25 mouse cellular contexts compared by ENCODE assay signal in the genomic region with DNA sequence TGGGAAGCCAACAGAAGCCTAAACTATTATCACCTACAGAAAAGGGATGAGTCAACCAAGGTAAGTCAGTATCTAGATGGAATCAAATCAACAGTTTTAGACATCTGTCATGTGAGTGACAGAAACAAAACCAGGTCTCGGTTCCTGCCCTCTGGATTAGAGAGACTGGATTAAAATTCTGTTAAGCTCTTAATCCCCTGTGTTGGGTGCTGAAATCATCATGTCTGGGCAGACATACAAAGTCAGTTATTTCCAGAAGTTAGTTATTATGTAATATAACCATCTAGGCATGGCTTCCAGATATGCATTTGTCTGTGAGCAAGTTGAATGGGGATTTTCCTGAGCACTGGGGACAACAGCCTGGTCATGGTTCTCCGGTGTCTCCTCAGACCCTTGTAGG. TPM values are rescaled to one million over a fixed set of nuclear protein-coding genes. Genes with fewer than 3 reads are reported as not detected.
DNase-seq lines count a peak whose midpoint lies in the region; ATAC-seq and TF ChIP-seq lines count a peak whose summit lies in the region.
"Had no signal": no experiment of that assay in that cellular context is flagged by ENCODE, and none has a peak within 500 bp of the region (broad histone marks: within the 10 kb centered on the region; RNA-seq: fewer than 3 reads in every experiment).

No protein-coding gene starts in this region.

- no peak for ATAC-seq in stomach, embryonic 14.5 days (ENCODE audit: insufficient number of reproducible peaks, insufficient read depth, low FRiP score, low read depth)
- no peak for ATAC-seq in stomach, postnatal 0 days (ENCODE audit: low FRiP score, low TSS enrichment)
- ATAC-seq in liver, postnatal 0 days = no peak
- ATAC-seq: forebrain, embryonic 13.5 days; forebrain, embryonic 15.5 days had no signal

- DNase-seq in left cerebral cortex, adult 2 months (ENCODE audit: extremely low spot score in 1 of 2, low spot score in 2 of 2) = no peak
- DNase-seq in left cerebral cortex, postnatal 36 days (ENCODE audit: low spot score in 2 of 2) = no peak
- no peak for DNase-seq in stomach, postnatal 0 days (ENCODE audit: low spot score)
- DNase-seq in gonadal fat pad, adult 2 months (ENCODE audit: low read depth) = peak; percentile 50
- DNase-seq in retina, postnatal 7 days (ENCODE audit: low read depth, low spot score) = peak; percentile 48
- DNase-seq in liver, postnatal 0 days = no peak
- DNase-seq in thymus, postnatal 36 days = no peak
- DNase-seq: adrenal gland, adult 2 months; adrenal gland, postnatal 10 days; adrenal gland, postnatal 25 days; cerebellum, adult 11 months; cerebellum, adult 18-20 months; cerebellum, adult 8-10 months; cerebellum, adult 9-11 months; cerebellum, postnatal 14 days; cerebellum, postnatal 36 days; embryo, embryonic 11 days had no signal

- intact Hi-C loops in left cerebral cortex, adult 2 months (cut with DNase I) = no loop called here
- intact Hi-C loops in left cerebral cortex, postnatal 36 days (cut with DNase I) = loop anchor here (5.0 kb wide), 1 partner anchor 69 kb away; no protein-coding TSS in a partner anchor

- no peaks in the 10 kb centered on the region for H3K36me3 ChIP-seq in stomach, embryonic 14.5 days (ENCODE audit: control insufficient read depth, insufficient read depth, low read length)
- no peaks in the 10 kb centered on the region for H3K36me3 ChIP-seq in stomach, postnatal 0 days (ENCODE audit: control insufficient read depth, insufficient read depth, low read length)
- H3K36me3 ChIP-seq in liver, postnatal 0 days (replicated peaks; ENCODE audit: insufficient read depth, low read length) = no peaks in the 10 kb centered on the region
- H3K36me3 ChIP-seq: embryonic facial prominence, embryonic 13.5 days; embryonic facial prominence, embryonic 15.5 days; forebrain, embryonic 15.5 days had no signal

- no peak overlapping the region for H3K4me3 ChIP-seq in left cerebral cortex, adult 2 months
- no peak overlapping the region for H3K4me3 ChIP-seq in stomach, embryonic 14.5 days (ENCODE audit: low read depth, low read length)
- H3K4me3 ChIP-seq in stomach, postnatal 0 days (ENCODE audit: low read depth, low read length) = no peak overlapping the region
- H3K4me3 ChIP-seq in liver, postnatal 0 days (ENCODE audit: low read depth, low read length) = no peak overlapping the region
- H3K4me3 ChIP-seq: embryonic facial prominence, embryonic 13.5 days; embryonic facial prominence, embryonic 15.5 days; erythroblast, embryonic 14.5 days; forebrain, embryonic 13.5 days; forebrain, embryonic 15.5 days had no signal

- no peak for TF ChIP-seq CTCF in left cerebral cortex, adult 2 months (IDR thresholded peaks at IDR 0.05)
- TF ChIP-seq CTCF in stomach, postnatal 0 days (IDR thresholded peaks at IDR 0.05; ENCODE audit: low read depth) = no peak
- no peak for TF ChIP-seq CTCF in liver, postnatal 0 days (IDR thresholded peaks at IDR 0.05; ENCODE audit: low read depth)

- peak overlapping the region; percentile 2; the same call in 1 of the 2 replicates for H3K27ac ChIP-seq in left cerebral cortex, adult 2 months
- H3K27ac ChIP-seq in stomach, embryonic 14.5 days (ENCODE audit: low read length) = 0 out of 2 replicates have a peak overlapping the region, but pooled peaks have one; percentile 11
- no peak overlapping the region for H3K27ac ChIP-seq in stomach, postnatal 0 days (replicated peaks)
- no peak overlapping the region for H3K27ac ChIP-seq in liver, postnatal 0 days (ENCODE audit: low read depth)
- H3K27ac ChIP-seq: forebrain, embryonic 13.5 days; forebrain, embryonic 15.5 days had no signal

- TF ChIP-seq EP300 in stomach, postnatal 0 days (optimal IDR thresholded peaks at IDR 0.05) = no peak
- TF ChIP-seq EP300 in liver, postnatal 0 days (IDR thresholded peaks at IDR 0.05; ENCODE audit: low read depth) = no peak

- H3K9me3 ChIP-seq in stomach, embryonic 14.5 days (ENCODE audit: control insufficient read depth, low read depth, low read length) = no peaks in the 10 kb centered on the region
- H3K9me3 ChIP-seq in stomach, postnatal 0 days (ENCODE audit: control insufficient read depth, low read length) = no peaks in the 10 kb centered on the region
- H3K9me3 ChIP-seq in liver, postnatal 0 days (ENCODE audit: low read length) = no peaks in the 10 kb centered on the region
- H3K9me3 ChIP-seq: embryonic facial prominence, embryonic 13.5 days; embryonic facial prominence, embryonic 15.5 days; forebrain, embryonic 13.5 days; forebrain, embryonic 15.5 days had no signal

- H3K9ac ChIP-seq in stomach, embryonic 14.5 days (replicated peaks; ENCODE audit: low read depth, low read length) = no peak overlapping the region
- H3K9ac ChIP-seq in stomach, postnatal 0 days (ENCODE audit: low read length) = no peak overlapping the region
- H3K9ac ChIP-seq in liver, postnatal 0 days (replicated peaks) = no peak overlapping the region
- H3K9ac ChIP-seq: embryonic facial prominence, embryonic 13.5 days; embryonic facial prominence, embryonic 15.5 days; forebrain, embryonic 13.5 days; forebrain, embryonic 15.5 days had no signal

- H3K4me2 ChIP-seq in stomach, embryonic 14.5 days (replicated peaks; ENCODE audit: low read depth, low read length) = no peak overlapping the region
- H3K4me2 ChIP-seq in stomach, postnatal 0 days (replicated peaks; ENCODE audit: low read depth) = no peak overlapping the region
- H3K4me2 ChIP-seq in liver, postnatal 0 days (ENCODE audit: low read depth, low read length) = no peak overlapping the region
- H3K4me2 ChIP-seq: embryonic facial prominence, embryonic 13.5 days; embryonic facial prominence, embryonic 15.5 days; forebrain, embryonic 13.5 days; forebrain, embryonic 15.5 days had no signal

- no peaks in the 10 kb centered on the region for H3K27me3 ChIP-seq in stomach, embryonic 14.5 days (ENCODE audit: control insufficient read depth, insufficient read depth, low read length)
- H3K27me3 ChIP-seq in stomach, postnatal 0 days (ENCODE audit: control insufficient read depth, insufficient read depth, low read length) = no peaks in the 10 kb centered on the region
- no peaks in the 10 kb centered on the region for H3K27me3 ChIP-seq in liver, postnatal 0 days (ENCODE audit: insufficient read depth, low read length)
- H3K27me3 ChIP-seq: embryonic facial prominence, embryonic 13.5 days; embryonic facial prominence, embryonic 15.5 days; forebrain, embryonic 13.5 days; forebrain, embryonic 15.5 days had no signal

- WGBS in stomach, embryonic 14.5 days = 81% methylated on average over 2 of the region's 2 CpGs
- WGBS in stomach, postnatal 0 days = 78% methylated on average over 2 of the region's 2 CpGs
- WGBS in liver, postnatal 0 days (ENCODE audit: insufficient replicate concordance) = 70% methylated on average over 2 of the region's 2 CpGs

- peaks cover 11% of the 10 kb centered on the region; the same call in 1 of the 2 replicates for H3K4me1 ChIP-seq in stomach, embryonic 14.5 days (ENCODE audit: control insufficient read depth, insufficient read depth, low read length)
- no peaks in the 10 kb centered on the region; the same call in 1 of the 2 replicates for H3K4me1 ChIP-seq in stomach, postnatal 0 days (replicated peaks; ENCODE audit: control insufficient read depth, insufficient read depth)
- H3K4me1 ChIP-seq in liver, postnatal 0 days (ENCODE audit: insufficient read depth) = no peaks in the 10 kb centered on the region
- H3K4me1 ChIP-seq: forebrain, embryonic 13.5 days; forebrain, embryonic 15.5 days had no signal

RNA-seq across cellular contexts. Expression of a gene that starts 33.0 kb away (rescaled TPM):
- total RNA-seq in left cerebral cortex, adult 2 months (2021) = 10 to 100 TPM; 13.2 to 13.7 TPM
- 10 to 100 TPM; 10.5 to 15.1 TPM for total RNA-seq in left cerebral cortex, postnatal 36 days (2021)
- polyA plus RNA-seq in stomach, embryonic 14.5 days (2014; fragmentation: Nextera tagmentation; extraction: Ambion mirVana) = 138 and 146 TPM in 2 replicates
- 58.6 and 59.2 TPM in 2 replicates for polyA plus RNA-seq in stomach, postnatal 0 days (2015; fragmentation: Nextera tagmentation; extraction: Ambion mirVana)
- 98.9 and 103 TPM in 2 replicates for polyA plus RNA-seq in gonadal fat pad, adult 2 months (2012; rRNA removed)
- polyA plus RNA-seq in liver, postnatal 0 days (2015; fragmentation: Nextera tagmentation; extraction: Ambion mirVana) = 40.0 and 44.6 TPM in 2 replicates
- total RNA-seq: common myeloid progenitor, adult 5-6 weeks; MEL had no signal

RNA-seq across cellular contexts. Expression of a gene that starts 42.2 kb away (rescaled TPM):
- total RNA-seq in left cerebral cortex, adult 2 months (2021) = 100 to 1,000 TPM in 1 of 2 experiments, 10 to 100 TPM in 1; 58.6 to 100 TPM
- 100 to 1,000 TPM in 1 of 2 experiments, 10 to 100 TPM in 1; 73.9 to 113 TPM for total RNA-seq in left cerebral cortex, postnatal 36 days (2021)
- 8.5 and 8.8 TPM in 2 replicates for polyA plus RNA-seq in stomach, embryonic 14.5 days (2014; fragmentation: Nextera tagmentation; extraction: Ambion mirVana)
- 1.6 and 1.8 TPM in 2 replicates for polyA plus RNA-seq in stomach, postnatal 0 days (2015; fragmentation: Nextera tagmentation; extraction: Ambion mirVana)
- 17.7 and 20.7 TPM in 2 replicates for polyA plus RNA-seq in gonadal fat pad, adult 2 months (2012; rRNA removed)
- 2.4 and 3.4 TPM in 2 replicates for polyA plus RNA-seq in liver, postnatal 0 days (2015; fragmentation: Nextera tagmentation; extraction: Ambion mirVana)
- total RNA-seq: common myeloid progenitor, adult 5-6 weeks; MEL had no signal
- polyA plus RNA-seq: erythroblast, embryonic 14.5 days had no signal

Comparison
In these comparisons a context has a peak if more than half of its experiments do, and no peak if none do; other contexts are left out.
1. H3K27ac ChIP-seq: peak in left cerebral cortex, adult 2 months (single experiment) and stomach, embryonic 14.5 days (single experiment); none in stomach, postnatal 0 days (single experiment) and liver, postnatal 0 days (single experiment).
2. DNase-seq: peak in gonadal fat pad, adult 2 months (single experiment) and retina, postnatal 7 days (single experiment); none in left cerebral cortex, adult 2 months (0 of 2), left cerebral cortex, postnatal 36 days (0 of 2), stomach, postnatal 0 days (single experiment), liver, postnatal 0 days (single experiment) and thymus, postnatal 36 days (0 of 2).